8 mouse cellular contexts compared by ENCODE assay signal in genomic region chr3:8736239-8736953, GRCm38 (mm10).
DNase-seq lines count a peak whose midpoint lies in the region; ATAC-seq and TF ChIP-seq lines count a peak whose summit lies in the region.
"Had no signal": no experiment of that assay in that cellular context is flagged by ENCODE, and none has a peak within 500 bp of the region (broad histone marks: within the 10 kb centered on the region; RNA-seq: fewer than 3 reads in every experiment).

No protein-coding gene starts in this region.

- no peaks in the 10 kb centered on the region for H3K36me3 ChIP-seq in midbrain, embryonic 12.5 days

- no peak overlapping the region for H3K27ac ChIP-seq in midbrain, embryonic 12.5 days (replicated peaks)
- H3K27ac ChIP-seq in left cerebral cortex, adult 2 months: no peak overlapping the region
- H3K27ac ChIP-seq: macrophage had no signal

- H3K9ac ChIP-seq in midbrain, embryonic 12.5 days (replicated peaks): no peak overlapping the region

- H3K4me2 ChIP-seq in midbrain, embryonic 12.5 days (replicated peaks): no peak overlapping the region

- peak; percentile 66 for DNase-seq in brain, embryonic 14.5 days (ENCODE audit: low read depth)
- peak; percentile 39 for DNase-seq in embryo, embryonic 9.5 days (ENCODE audit: extremely low spot score)
- peak; percentile 42 for DNase-seq in heart, postnatal 4 days
- no peak for DNase-seq in cerebellum, adult 11 months
- no peak for DNase-seq in left cerebral cortex, adult 2 months (ENCODE audit: extremely low spot score in 1 of 2, low spot score in 2 of 2)

- 47% methylated on average over 10 of the region's 10 CpGs for WGBS in midbrain, embryonic 12.5 days

- peaks cover 9% of the 10 kb centered on the region for H3K4me1 ChIP-seq in midbrain, embryonic 12.5 days

- no peak overlapping the region for H3K4me3 ChIP-seq in midbrain, embryonic 12.5 days
- H3K4me3 ChIP-seq in left cerebral cortex, adult 2 months: no peak overlapping the region

- no peaks in the 10 kb centered on the region for H3K9me3 ChIP-seq in midbrain, embryonic 12.5 days

- no peak for TF ChIP-seq CTCF in brain, embryonic 14.5 days (IDR thresholded peaks at IDR 0.05; ENCODE audit: borderline replicate concordance, extremely low read depth, insufficient read depth, insufficient read length)
- no peak for TF ChIP-seq CTCF in left cerebral cortex, adult 2 months (IDR thresholded peaks at IDR 0.05)

- peak; percentile 55; the same call in 1 of the 2 replicates for ATAC-seq in midbrain, embryonic 12.5 days (ENCODE audit: low FRiP score, low read depth)
- ATAC-seq in cerebellum, adult (ENCODE audit: insufficient number of reproducible peaks, low FRiP score, low TSS enrichment): no peak

- intact Hi-C loops in left cerebral cortex, adult 2 months (cut with DNase I): no loop called here

- TF ChIP-seq POLR2A in brain, embryonic 14.5 days (IDR thresholded peaks at IDR 0.05; ENCODE audit: borderline replicate concordance, extremely low read depth, insufficient read depth, insufficient read length, poor library complexity, severe bottlenecking): no peak

- peaks cover 3% of the 10 kb centered on the region; the same call in 1 of the 2 replicates for H3K27me3 ChIP-seq in midbrain, embryonic 12.5 days

Comparison
In these comparisons a context has a peak if more than half of its experiments do, and no peak if none do; other contexts are left out.
1. DNase-seq: peak in brain, embryonic 14.5 days (single experiment), embryo, embryonic 9.5 days (single experiment) and heart, postnatal 4 days (single experiment); none in cerebellum, adult 11 months (single experiment) and left cerebral cortex, adult 2 months (0 of 2).